Comparison of ENCODE assay signal across 20 mouse cellular contexts in genomic region chr5:97001153-97001552, GRCm38 (mm10). TPM values are rescaled to one million over a fixed set of nuclear protein-coding genes. Genes with fewer than 3 reads are reported as not detected.
DNase-seq lines count a peak whose midpoint lies in the region; ATAC-seq lines count a peak whose summit lies in the region.
"Had no signal": no experiment of that assay in that cellular context is flagged by ENCODE, and none has a peak within 500 bp of the region (broad histone marks: within the 10 kb centered on the region; RNA-seq: fewer than 3 reads in every experiment).

No protein-coding gene starts in this region.

- no peak overlapping the region for H3K4me3 ChIP-seq in forebrain, embryonic 10.5 days
- H3K4me3 ChIP-seq in forebrain, embryonic 16.5 days (replicated peaks; ENCODE audit: low read length), result no peak overlapping the region
- H3K4me3 ChIP-seq in hindbrain, embryonic 13.5 days, result no peak overlapping the region
- no peak overlapping the region for H3K4me3 ChIP-seq in hindbrain, embryonic 11.5 days (ENCODE audit: low read depth, low read length)
- no peak overlapping the region for H3K4me3 ChIP-seq in neural tube, embryonic 15.5 days (replicated peaks)
- H3K4me3 ChIP-seq in liver, embryonic 16.5 days (ENCODE audit: low read depth, low read length), result peak overlapping the region; percentile 89
- H3K4me3 ChIP-seq: hindbrain, embryonic 12.5 days; limb, embryonic 15.5 days; midbrain, embryonic 12.5 days had no signal

- H3K36me3 ChIP-seq in forebrain, embryonic 10.5 days (replicated peaks), result no peaks in the 10 kb centered on the region
- H3K36me3 ChIP-seq in forebrain, embryonic 16.5 days (ENCODE audit: control insufficient read depth, insufficient read depth), result no peaks in the 10 kb centered on the region
- H3K36me3 ChIP-seq in hindbrain, embryonic 13.5 days, result no peaks in the 10 kb centered on the region
- no peaks in the 10 kb centered on the region for H3K36me3 ChIP-seq in hindbrain, embryonic 11.5 days (ENCODE audit: control insufficient read depth, insufficient read depth, low read length)
- H3K36me3 ChIP-seq in neural tube, embryonic 15.5 days, result no peaks in the 10 kb centered on the region
- peaks cover 8% of the 10 kb centered on the region for H3K36me3 ChIP-seq in liver, embryonic 16.5 days (ENCODE audit: control insufficient read depth, insufficient read depth)
- H3K36me3 ChIP-seq: hindbrain, embryonic 12.5 days; limb, embryonic 15.5 days; midbrain, embryonic 12.5 days had no signal

- H3K4me1 ChIP-seq in forebrain, embryonic 10.5 days, result peaks cover 39% of the 10 kb centered on the region
- peaks cover 13% of the 10 kb centered on the region for H3K4me1 ChIP-seq in forebrain, embryonic 16.5 days (replicated peaks; ENCODE audit: control insufficient read depth, insufficient read depth, low read length)
- H3K4me1 ChIP-seq in hindbrain, embryonic 13.5 days (replicated peaks), result peaks cover 42% of the 10 kb centered on the region
- H3K4me1 ChIP-seq in hindbrain, embryonic 11.5 days (replicated peaks; ENCODE audit: control insufficient read depth, insufficient read depth, low read length), result 0 out of 2 replicates have a peak, but pooled peaks cover 2% of the 10 kb centered on the region
- peaks cover 31% of the 10 kb centered on the region for H3K4me1 ChIP-seq in neural tube, embryonic 15.5 days
- peaks cover 67% of the 10 kb centered on the region for H3K4me1 ChIP-seq in liver, embryonic 16.5 days (ENCODE audit: control insufficient read depth, low read depth, low read length)

- no peak overlapping the region for H3K4me2 ChIP-seq in forebrain, embryonic 16.5 days (ENCODE audit: low read length)
- H3K4me2 ChIP-seq in hindbrain, embryonic 13.5 days, result 0 out of 2 replicates have a peak overlapping the region, but pooled peaks have one; percentile 1
- H3K4me2 ChIP-seq in hindbrain, embryonic 11.5 days (replicated peaks; ENCODE audit: low read depth, low read length), result no peak overlapping the region
- peak overlapping the region; percentile 1; the same call in 1 of the 2 replicates for H3K4me2 ChIP-seq in neural tube, embryonic 15.5 days
- H3K4me2 ChIP-seq in liver, embryonic 16.5 days (ENCODE audit: low read depth, low read length), result peak overlapping the region; percentile 63
- H3K4me2 ChIP-seq: hindbrain, embryonic 12.5 days; limb, embryonic 15.5 days; midbrain, embryonic 12.5 days had no signal

- DNase-seq in forebrain, embryonic 10.5 days (ENCODE audit: extremely low spot score, low spot score), result peak; percentile 9
- DNase-seq in hindbrain, embryonic 11.5 days (ENCODE audit: low spot score), result no peak
- DNase-seq in neural tube, embryonic 10.5 days (ENCODE audit: extremely low spot score, low spot score), result no peak
- DNase-seq in gastrocnemius, postnatal 14 days, result no peak
- DNase-seq: adrenal gland, postnatal 10 days; cerebellum, adult 11-12 months; cerebellum, postnatal 25 days; kidney, adult 8-10 months; kidney, postnatal 4 days; lung, postnatal 4 days; retina, postnatal 1 day; thymus, adult 18-20 months had no signal

- no peak for ATAC-seq in forebrain, embryonic 16.5 days
- ATAC-seq in hindbrain, embryonic 13.5 days (ENCODE audit: low FRiP score), result no peak
- ATAC-seq in hindbrain, embryonic 11.5 days (ENCODE audit: low FRiP score), result no peak
- ATAC-seq in neural tube, embryonic 15.5 days (ENCODE audit: low FRiP score), result no peak
- no peak for ATAC-seq in liver, embryonic 16.5 days (ENCODE audit: low read depth)
- ATAC-seq: forebrain, embryonic 14.5 days had no signal

- H3K9ac ChIP-seq in forebrain, embryonic 16.5 days (replicated peaks; ENCODE audit: low read depth, low read length), result no peak overlapping the region
- no peak overlapping the region for H3K9ac ChIP-seq in hindbrain, embryonic 13.5 days
- H3K9ac ChIP-seq in hindbrain, embryonic 11.5 days (ENCODE audit: low read depth, low read length), result no peak overlapping the region
- no peak overlapping the region for H3K9ac ChIP-seq in neural tube, embryonic 15.5 days (replicated peaks)
- H3K9ac ChIP-seq in liver, embryonic 16.5 days (ENCODE audit: low read depth, low read length), result peak overlapping the region; percentile 24; the same call in 1 of the 2 replicates
- H3K9ac ChIP-seq: hindbrain, embryonic 12.5 days; limb, embryonic 15.5 days; midbrain, embryonic 12.5 days had no signal

- intact Hi-C loops in gastrocnemius, postnatal 14 days (cut with DNase I; ENCODE audit: low total_unique reads), result no loop called here

- no peak overlapping the region for H3K27ac ChIP-seq in forebrain, embryonic 10.5 days
- no peak overlapping the region for H3K27ac ChIP-seq in forebrain, embryonic 16.5 days (ENCODE audit: low read length)
- no peak overlapping the region for H3K27ac ChIP-seq in hindbrain, embryonic 13.5 days
- H3K27ac ChIP-seq in hindbrain, embryonic 11.5 days (ENCODE audit: low read depth, low read length), result no peak overlapping the region
- H3K27ac ChIP-seq in neural tube, embryonic 15.5 days (replicated peaks), result no peak overlapping the region
- H3K27ac ChIP-seq in liver, embryonic 16.5 days (ENCODE audit: low read length), result no peak overlapping the region
- H3K27ac ChIP-seq: hindbrain, embryonic 12.5 days; limb, embryonic 15.5 days; midbrain, embryonic 12.5 days had no signal

- H3K9me3 ChIP-seq in forebrain, embryonic 10.5 days, result no peaks in the 10 kb centered on the region
- no peaks in the 10 kb centered on the region for H3K9me3 ChIP-seq in forebrain, embryonic 16.5 days (ENCODE audit: control insufficient read depth, low read length)
- no peaks in the 10 kb centered on the region for H3K9me3 ChIP-seq in hindbrain, embryonic 13.5 days
- no peaks in the 10 kb centered on the region for H3K9me3 ChIP-seq in hindbrain, embryonic 11.5 days (ENCODE audit: control insufficient read depth, low read length)
- no peaks in the 10 kb centered on the region for H3K9me3 ChIP-seq in neural tube, embryonic 15.5 days (replicated peaks)
- no peaks in the 10 kb centered on the region for H3K9me3 ChIP-seq in liver, embryonic 16.5 days (replicated peaks; ENCODE audit: control insufficient read depth, low read length)
- H3K9me3 ChIP-seq: hindbrain, embryonic 12.5 days; limb, embryonic 15.5 days; midbrain, embryonic 12.5 days had no signal

- H3K27me3 ChIP-seq in forebrain, embryonic 10.5 days (ENCODE audit: poor library complexity, severe bottlenecking), result no peaks in the 10 kb centered on the region
- no peaks in the 10 kb centered on the region for H3K27me3 ChIP-seq in forebrain, embryonic 16.5 days (replicated peaks; ENCODE audit: control insufficient read depth, insufficient read depth, low read length)
- no peaks in the 10 kb centered on the region for H3K27me3 ChIP-seq in hindbrain, embryonic 13.5 days
- H3K27me3 ChIP-seq in hindbrain, embryonic 11.5 days (ENCODE audit: control insufficient read depth, insufficient read depth, low read length), result no peaks in the 10 kb centered on the region
- no peaks in the 10 kb centered on the region for H3K27me3 ChIP-seq in neural tube, embryonic 15.5 days (replicated peaks)
- no peaks in the 10 kb centered on the region for H3K27me3 ChIP-seq in liver, embryonic 16.5 days (ENCODE audit: control insufficient read depth, insufficient read depth, low read depth, low read length)
- H3K27me3 ChIP-seq: hindbrain, embryonic 12.5 days; limb, embryonic 15.5 days had no signal

- 91% methylated on average over 10 of the region's 10 CpGs for WGBS in forebrain, embryonic 10.5 days
- WGBS in forebrain, embryonic 16.5 days, result 91% methylated on average over 10 of the region's 10 CpGs
- WGBS in hindbrain, embryonic 13.5 days, result 93% methylated on average over 10 of the region's 10 CpGs
- 93% methylated on average over 10 of the region's 10 CpGs for WGBS in hindbrain, embryonic 11.5 days
- WGBS in neural tube, embryonic 15.5 days, result 88% methylated on average over 10 of the region's 10 CpGs
- 84% methylated on average over 10 of the region's 10 CpGs for WGBS in liver, embryonic 16.5 days (ENCODE audit: insufficient replicate concordance)

RNA-seq across cellular contexts. Expression of gene Bmp2k, which starts 3.7 kb away (rescaled TPM):
- polyA plus RNA-seq in forebrain, embryonic 10.5 days (2016; fragmentation: Nextera tagmentation; extraction: Ambion mirVana), result 8.7 and 8.8 TPM in 2 replicates
- polyA plus RNA-seq in forebrain, embryonic 16.5 days (2015; fragmentation: Nextera tagmentation; extraction: Ambion mirVana), result 7.2 and 8.3 TPM in 2 replicates
- polyA plus RNA-seq in hindbrain, embryonic 13.5 days (2015; fragmentation: Nextera tagmentation; extraction: Ambion mirVana), result 10.0 and 10.5 TPM in 2 replicates
- polyA plus RNA-seq in hindbrain, embryonic 11.5 days (2014; fragmentation: Nextera tagmentation; extraction: Ambion mirVana), result 11.1 and 13.7 TPM in 2 replicates
- polyA plus RNA-seq in neural tube, embryonic 15.5 days (2015; fragmentation: Nextera tagmentation; extraction: Ambion mirVana), result 7.8 and 10.9 TPM in 2 replicates
- 25.9 and 26.5 TPM in 2 replicates for polyA plus RNA-seq in liver, embryonic 16.5 days (2015; fragmentation: Nextera tagmentation; extraction: Ambion mirVana)
- 10 to 100 TPM; 10.5 to 11.3 TPM for total RNA-seq in gastrocnemius, postnatal 14 days (2021)

Comparison
In these comparisons a context has a peak if more than half of its experiments do, and no peak if none do; other contexts are left out.
1. H3K4me2 ChIP-seq: peak in hindbrain, embryonic 13.5 days (single experiment), neural tube, embryonic 15.5 days (single experiment) and liver, embryonic 16.5 days (single experiment); none in forebrain, embryonic 16.5 days (single experiment) and hindbrain, embryonic 11.5 days (single experiment).